Mouse (Mus musculus) fat pad, adult 2 months (tissue): ENCODE results near the gene Nod1.

Experiments used
- DNase-seq: peaks from one replicate; pipeline ENCODE4 v3.0.0-alpha.2; 2011; ENCODE audit warnings: low read depth, low spot score; ENCODE audit errors: extremely low read depth

Gene Nod1

GRCm38 (mm10) chr6:54900256-54900655 lies 72.2 kb downstream of the Nod1 start:
- DNase-seq = no peak

- no peak for DNase-seq
Observed at GRCm38 (mm10) chr6:54891384-54891783, 81.0 kb downstream of the Nod1 start.

- DNase-seq = no peak
Observed at GRCm38 (mm10) chr6:54890221-54890620, 82.2 kb downstream of the Nod1 start.

- DNase-seq = no peak
Observed at GRCm38 (mm10) chr6:54886195-54886594, 86.2 kb downstream of the Nod1 start.

GRCm38 (mm10) chr6:54883424-54883823 lies 89.0 kb downstream of the Nod1 start:
- DNase-seq = no peak

GRCm38 (mm10) chr6:54880086-54880485 lies 92.3 kb downstream of the Nod1 start:
- no peak for DNase-seq

GRCm38 (mm10) chr6:54878546-54878945 lies 93.9 kb downstream of the Nod1 start:
- DNase-seq = no peak

GRCm38 (mm10) chr6:54877651-54878050 lies 94.8 kb downstream of the Nod1 start:
- DNase-seq = no peak

GRCm38 (mm10) chr6:54876782-54877181 lies 95.6 kb downstream of the Nod1 start:
- DNase-seq = no peak
